Comparison of ENCODE assay signal across 13 mouse cellular contexts in genomic region chr2:81105834-81106233, GRCm38 (mm10).
"Had no signal": no experiment of that assay in that cellular context is flagged by ENCODE, and none has a peak within 500 bp of the region (broad histone marks: within the 10 kb centered on the region; RNA-seq: fewer than 3 reads in every experiment).

No protein-coding gene starts in this region.

- H3K4me1 ChIP-seq: intestine, embryonic 15.5 days; liver, embryonic 15.5 days; midbrain, embryonic 10.5 days; neural tube, embryonic 13.5 days had no signal

- H3K36me3 ChIP-seq: intestine, embryonic 15.5 days; liver, embryonic 15.5 days; midbrain, embryonic 10.5 days; neural tube, embryonic 13.5 days had no signal

- H3K9me3 ChIP-seq: intestine, embryonic 15.5 days; liver, embryonic 15.5 days; midbrain, embryonic 10.5 days; neural tube, embryonic 13.5 days had no signal

- H3K27ac ChIP-seq: intestine, embryonic 15.5 days; left cerebral cortex, adult 2 months; liver, embryonic 15.5 days; midbrain, embryonic 10.5 days; neural tube, embryonic 13.5 days had no signal

- DNase-seq: kidney, adult 18-20 months; kidney, postnatal 10 days; lung, adult 2 months; lung, postnatal 4 days; midbrain, embryonic 14.5 days; right cerebral cortex, postnatal 14 days; thymus, adult 18-20 months; thymus, postnatal 14 days had no signal

- H3K27me3 ChIP-seq: intestine, embryonic 15.5 days; liver, embryonic 15.5 days; neural tube, embryonic 13.5 days had no signal

- H3K4me3 ChIP-seq: intestine, embryonic 15.5 days; left cerebral cortex, adult 2 months; liver, embryonic 15.5 days; midbrain, embryonic 10.5 days; neural tube, embryonic 13.5 days had no signal
